Mouse (Mus musculus): ENCODE results near the gene Gm42517.

The Gm42517 gene

GRCm38 (mm10) chr5:108367871-108368332, at the start of gene Gm42517:
Gm42517 (minus strand) TSS chr5:108367922.
- peak in 1 of 2 experiments; percentile 30 for DNase-seq

GRCm38 (mm10) chr5:108414711-108415110, 47.0 kb upstream of the Gm42517 start:
- DNase-seq = no peak

GRCm38 (mm10) chr5:108406977-108407376, 39.3 kb upstream of the Gm42517 start:
- no peak for DNase-seq

GRCm38 (mm10) chr5:108405460-108405859, 37.7 kb upstream of the Gm42517 start:
- DNase-seq = no peak

- no peak for DNase-seq
Measured at GRCm38 (mm10) chr5:108403453-108403852, 35.7 kb upstream of the Gm42517 start.

GRCm38 (mm10) chr5:108389744-108390143, 22.0 kb upstream of the Gm42517 start:
- no peak for DNase-seq

GRCm38 (mm10) chr5:108388201-108388600, 20.5 kb upstream of the Gm42517 start, which contains the start of gene Pde6b:
Pde6b (plus strand) TSS chr5:108388391.
- no peak for DNase-seq

- DNase-seq = no peak
Measured at GRCm38 (mm10) chr5:108386449-108386848, 18.7 kb upstream of the Gm42517 start.

- DNase-seq = no peak
Measured at GRCm38 (mm10) chr5:108385632-108386031, 17.9 kb upstream of the Gm42517 start.

GRCm38 (mm10) chr5:108378346-108378745, 10.6 kb upstream of the Gm42517 start:
- no peak for DNase-seq

GRCm38 (mm10) chr5:108376059-108376458, 8.3 kb upstream of the Gm42517 start:
- DNase-seq = no peak

GRCm38 (mm10) chr5:108374079-108374478, 6.4 kb upstream of the Gm42517 start:
- no peak for DNase-seq

GRCm38 (mm10) chr5:108369964-108370363, 2.2 kb upstream of the Gm42517 start:
- peak in 1 of 2 experiments; percentile 6 for DNase-seq

- peak; percentile 74 to 79 for DNase-seq
Measured at GRCm38 (mm10) chr5:108368851-108369621, 1.3 kb upstream of the Gm42517 start.

- DNase-seq = peak in 1 of 2 experiments; percentile 34
Measured at GRCm38 (mm10) chr5:108368446-108368845, 724 bp upstream of the Gm42517 start.

- DNase-seq = peak; percentile 40 to 53
Measured at GRCm38 (mm10) chr5:108366984-108367841, 509 bp downstream of the Gm42517 start.

- no peak for DNase-seq
Measured at GRCm38 (mm10) chr5:108366328-108366983, 1.3 kb downstream of the Gm42517 start.

- no peak for DNase-seq
Measured at GRCm38 (mm10) chr5:108362330-108362729, 5.4 kb downstream of the Gm42517 start.

GRCm38 (mm10) chr5:108360211-108360610, 7.5 kb downstream of the Gm42517 start:
- no peak for DNase-seq

- DNase-seq = no peak
Measured at GRCm38 (mm10) chr5:108359491-108359890, 8.2 kb downstream of the Gm42517 start.

- DNase-seq = no peak
Measured at GRCm38 (mm10) chr5:108357862-108358261, 9.9 kb downstream of the Gm42517 start.

GRCm38 (mm10) chr5:108354056-108354455, 13.7 kb downstream of the Gm42517 start:
- no peak for DNase-seq
